Mouse (Mus musculus): ENCODE data around the gene Kcnh6. TPM values are rescaled to one million over a fixed set of nuclear protein-coding genes. Genes with fewer than 3 reads are reported as not detected.
A peak's percentile ranks its signal among the peaks of the same experiment; 100 is the strongest.
"Not testable (repeated sequence)": the region's sequence is repeated elsewhere in the genome, so short reads cannot be mapped to it uniquely, and the experiment has no call there.

Gene Kcnh6
- polyA plus RNA-seq, 1 experiment from 2014 or later: 0.24 TPM

GRCm38 (mm10) chr11:106020051-106020763 lies 12.3 kb downstream of the Kcnh6 start:
- peak overlapping the region; percentile 20 for H3K4me3 ChIP-seq
- H3K4me2 ChIP-seq: peak overlapping the region; percentile 39
- peaks cover 9% of the 10 kb centered on the region for H3K4me1 ChIP-seq
- WGBS: under 1% methylated on average over 50 of the region's 50 CpGs
- H3K9ac ChIP-seq: no peak overlapping the region
- H3K27ac ChIP-seq: no peak overlapping the region
- no peaks in the 10 kb centered on the region for H3K36me3 ChIP-seq
- peak; percentile 36; the same call in 1 of the 2 replicates for ATAC-seq (ENCODE audit: insufficient number of reproducible peaks, low FRiP score, low TSS enrichment, low read depth)
- H3K27me3 ChIP-seq: peaks cover 28% of the 10 kb centered on the region
- H3K9me3 ChIP-seq: no peaks in the 10 kb centered on the region

- Histone ChIP-seq H3K9ac (no peak overlapping the region), H3K27ac (no peak overlapping the region), H3K4me3 (no peak overlapping the region), H3K4me1 (0 out of 2 replicates have a peak, but pooled peaks cover 3% of the 10 kb centered on the region), H3K27me3 (peaks cover 13% of the 10 kb centered on the region), H3K4me2 (no peak overlapping the region), H3K9me3 (no peaks in the 10 kb centered on the region), H3K36me3 (0 out of 2 replicates have a peak, but pooled peaks cover 6% of the 10 kb centered on the region)
- ATAC-seq (ENCODE audit: insufficient number of reproducible peaks, low FRiP score, low TSS enrichment, low read depth): no peak
- WGBS: 79% methylated on average over 3 of the region's 3 CpGs
These were observed 17.9 kb downstream of the Kcnh6 start for GRCm38 (mm10) chr11:106025774-106026173.

- Histone ChIP-seq H3K4me2 (no peak overlapping the region), H3K4me3 (no peak overlapping the region), H3K4me1 (0 out of 2 replicates have a peak, but pooled peaks cover 3% of the 10 kb centered on the region), H3K9ac (no peak overlapping the region), H3K36me3 (0 out of 2 replicates have a peak, but pooled peaks cover 6% of the 10 kb centered on the region), H3K9me3 (no peaks in the 10 kb centered on the region), H3K27ac (no peak overlapping the region), H3K27me3 (peaks cover 5% of the 10 kb centered on the region; the same call in 1 of the 2 replicates)
- ATAC-seq (ENCODE audit: insufficient number of reproducible peaks, low FRiP score, low TSS enrichment, low read depth): no peak
- 32% methylated on average over 11 of the region's 11 CpGs for WGBS
These were observed 18.7 kb downstream of the Kcnh6 start for GRCm38 (mm10) chr11:106026465-106027151.

- 0 out of 2 replicates have a peak, but pooled peaks cover 6% of the 10 kb centered on the region for H3K36me3 ChIP-seq
- H3K4me2 ChIP-seq: no peak overlapping the region
- H3K9me3 ChIP-seq: no peaks in the 10 kb centered on the region
- no peak overlapping the region for H3K4me3 ChIP-seq
- H3K4me1 ChIP-seq: 0 out of 2 replicates have a peak, but pooled peaks cover 3% of the 10 kb centered on the region
- H3K27ac ChIP-seq: no peak overlapping the region
- no peaks in the 10 kb centered on the region for H3K27me3 ChIP-seq
- ATAC-seq (ENCODE audit: insufficient number of reproducible peaks, low FRiP score, low TSS enrichment, low read depth): peak; percentile 24; the same call in 1 of the 2 replicates
- no peak overlapping the region for H3K9ac ChIP-seq
- WGBS: 87% methylated on average over 5 of the region's 5 CpGs
These were observed 19.7 kb downstream of the Kcnh6 start for GRCm38 (mm10) chr11:106027607-106028006.

GRCm38 (mm10) chr11:106032074-106032473 lies 24.1 kb downstream of the Kcnh6 start:
- H3K27me3 ChIP-seq; H3K4me2 ChIP-seq; H3K9me3 ChIP-seq; H3K4me1 ChIP-seq; H3K36me3 ChIP-seq; ATAC-seq (ENCODE audit: insufficient number of reproducible peaks, low FRiP score, low TSS enrichment, low read depth); H3K9ac ChIP-seq: not testable (repeated sequence)
- H3K27ac ChIP-seq: peak overlapping the region; percentile 28; the same call in 1 of the 2 replicates
- H3K4me3 ChIP-seq: peak overlapping the region; percentile 34
- WGBS: 66% methylated on average over 4 of the region's 25 CpGs

GRCm38 (mm10) chr11:106033491-106033919 lies 25.6 kb downstream of the Kcnh6 start:
- no peak overlapping the region for H3K9ac ChIP-seq

GRCm38 (mm10) chr11:106034986-106035385 lies 27.1 kb downstream of the Kcnh6 start:
- Histone ChIP-seq H3K36me3 (no peaks in the 10 kb centered on the region), H3K4me2 (no peak overlapping the region), H3K9me3 (no peaks in the 10 kb centered on the region), H3K9ac (no peak overlapping the region), H3K27me3 (no peaks in the 10 kb centered on the region), H3K4me3 (no peak overlapping the region), H3K4me1 (peaks cover 23% of the 10 kb centered on the region), H3K27ac (no peak overlapping the region)
- 85% methylated on average over 9 of the region's 9 CpGs for WGBS
- ATAC-seq (ENCODE audit: insufficient number of reproducible peaks, low FRiP score, low TSS enrichment, low read depth): no peak

More at GRCm38 (mm10) chr11:106033491-106033919, 25.6 kb downstream of the Kcnh6 start:
- H3K9me3 ChIP-seq: no peaks in the 10 kb centered on the region
- H3K4me1 ChIP-seq: peaks cover 17% of the 10 kb centered on the region
- peak overlapping the region; percentile 10 for H3K4me2 ChIP-seq
- 0 out of 2 replicates have a peak, but pooled peaks have one; percentile 16 for ATAC-seq (ENCODE audit: insufficient number of reproducible peaks, low FRiP score, low TSS enrichment, low read depth)
- H3K27me3 ChIP-seq: no peaks in the 10 kb centered on the region
- 29% methylated on average over 11 of the region's 11 CpGs for WGBS
- peak overlapping the region; percentile 76 for H3K27ac ChIP-seq
- no peaks in the 10 kb centered on the region for H3K36me3 ChIP-seq
- H3K4me3 ChIP-seq: peak overlapping the region; percentile 8; the same call in 1 of the 2 replicates

GRCm38 (mm10) chr11:106036548-106037417 lies 28.9 kb downstream of the Kcnh6 start, which contains the start of gene Dcaf7:
TSS of gene Dcaf7 (plus strand) at chr11:106036872.
- H3K36me3 ChIP-seq: no peaks in the 10 kb centered on the region
- peak within 1 kb of the TSS; percentile 79 for H3K4me2 ChIP-seq
- peak within 1 kb of the TSS; percentile 92 for H3K27ac ChIP-seq
- peaks cover 23% of the 10 kb centered on the region for H3K4me1 ChIP-seq
- no peaks in the 10 kb centered on the region for H3K27me3 ChIP-seq
- under 1% methylated on average over 63 of the region's 66 CpGs for WGBS
- peak; percentile 99 for ATAC-seq (ENCODE audit: insufficient number of reproducible peaks, low FRiP score, low TSS enrichment, low read depth)
- H3K4me3 ChIP-seq: peak within 1 kb of the TSS; percentile 99
- peak within 1 kb of the TSS; percentile 95 for H3K9ac ChIP-seq
- no peaks in the 10 kb centered on the region for H3K9me3 ChIP-seq

GRCm38 (mm10) chr11:106037418-106037751 lies 29.5 kb downstream of the Kcnh6 start:
- peak overlapping the region; percentile 92 for H3K27ac ChIP-seq
- peak overlapping the region; percentile 95 for H3K9ac ChIP-seq
- peaks cover 23% of the 10 kb centered on the region for H3K4me1 ChIP-seq
- H3K4me2 ChIP-seq: peak overlapping the region; percentile 79
- H3K27me3 ChIP-seq: no peaks in the 10 kb centered on the region
- no peaks in the 10 kb centered on the region for H3K36me3 ChIP-seq
- under 1% methylated on average over 13 of the region's 13 CpGs for WGBS
- ATAC-seq (ENCODE audit: insufficient number of reproducible peaks, low FRiP score, low TSS enrichment, low read depth): no peak
- H3K9me3 ChIP-seq: no peaks in the 10 kb centered on the region
- peak overlapping the region; percentile 99 for H3K4me3 ChIP-seq

GRCm38 (mm10) chr11:106044349-106044748 lies 36.4 kb downstream of the Kcnh6 start:
- peaks cover under 1% of the 10 kb centered on the region; the same call in 1 of the 2 replicates for H3K4me1 ChIP-seq
- no peaks in the 10 kb centered on the region for H3K27me3 ChIP-seq
- H3K9ac ChIP-seq: no peak overlapping the region
- H3K4me2 ChIP-seq: no peak overlapping the region
- ATAC-seq (ENCODE audit: insufficient number of reproducible peaks, low FRiP score, low TSS enrichment, low read depth): no peak
- no peaks in the 10 kb centered on the region for H3K9me3 ChIP-seq
- H3K4me3 ChIP-seq: no peak overlapping the region
- H3K27ac ChIP-seq: no peak overlapping the region
- H3K36me3 ChIP-seq: peaks cover 29% of the 10 kb centered on the region

GRCm38 (mm10) chr11:106045256-106045655 lies 37.3 kb downstream of the Kcnh6 start:
- no peaks in the 10 kb centered on the region for H3K27me3 ChIP-seq
- no peak overlapping the region for H3K9ac ChIP-seq
- H3K4me3 ChIP-seq: no peak overlapping the region
- no peak overlapping the region for H3K4me2 ChIP-seq
- H3K4me1 ChIP-seq: no peaks in the 10 kb centered on the region
- H3K9me3 ChIP-seq: no peaks in the 10 kb centered on the region
- peaks cover 37% of the 10 kb centered on the region for H3K36me3 ChIP-seq
- 96% methylated on average over 1 of the region's 1 CpGs for WGBS
- no peak overlapping the region for H3K27ac ChIP-seq
- ATAC-seq (ENCODE audit: insufficient number of reproducible peaks, low FRiP score, low TSS enrichment, low read depth): no peak
